Mouse (Mus musculus) cerebellum, adult 2 months (tissue): ENCODE results near the gene Polr2i. TPM values are rescaled to one million over a fixed set of nuclear protein-coding genes. Genes with fewer than 3 reads are reported as not detected.

Experiments
- DNase-seq, 2 experiments: peaks; one replicate each; pipeline ENCODE4 v3.0.0; 2021
- H3K27ac ChIP-seq: fragments of 200-500 bp; 2 replicates; pipeline ENCODE4 v1.5.1; 2012; ENCODE audit warnings: low read length, control low read depth, inconsistent platforms; ENCODE audit not compliant: insufficient read depth
- H3K27me3 ChIP-seq: fragments of 200-500 bp; 2 replicates; pipeline ENCODE4 v1.6.1; 2012; ENCODE audit warnings: inconsistent platforms, mild to moderate bottlenecking, low read length, moderate library complexity; ENCODE audit not compliant: control insufficient read depth, insufficient read depth
- H3K4me1 ChIP-seq: fragments of 200-500 bp; 2 replicates; pipeline ENCODE4 v1.6.1; 2011; ENCODE audit warnings: low read length; ENCODE audit not compliant: control insufficient read depth, insufficient read depth
- H3K4me3 ChIP-seq: fragments of 200-500 bp; replicated peaks from 2 replicates; pipeline ENCODE3; 2011; ENCODE audit warnings: mild to moderate bottlenecking, low read depth, low read length, control low read depth; ENCODE audit not compliant: insufficient read depth
- CTCF ChIP-seq: fragments of 200-500 bp; IDR thresholded peaks from 2 replicates; pipeline ENCODE4 v1.5.1; 2011; ENCODE audit warnings: low read depth, mild to moderate bottlenecking, control low read depth, low read length, moderate library complexity, borderline replicate concordance; ENCODE audit not compliant: insufficient read depth
- POLR2A ChIP-seq: fragments of 200-500 bp; IDR thresholded peaks from 2 replicates; pipeline ENCODE4 v1.6.1; 2011; ENCODE audit warnings: low read length, control low read depth, borderline replicate concordance; ENCODE audit not compliant: insufficient read depth
- WGBS: fragments of 180-500 bp; shearing (Covaris S2); methylation state at CpG from one replicate; pipeline ENCODE4 v1.1.7; 2018; 5-methylcytosine and 5-hydroxymethylcytosine counted together
- polyA plus RNA-seq: library from polyadenylated mRNA; depleted of rRNA; stranded (reverse); fragments of >200 nt; gene quantifications from 2 replicates; pipeline ENCODE4 v1.2.3, GENCODE M21; 2012

Gene Polr2i
- polyA plus RNA-seq, 1 experiment = 182 TPM

DNA sequence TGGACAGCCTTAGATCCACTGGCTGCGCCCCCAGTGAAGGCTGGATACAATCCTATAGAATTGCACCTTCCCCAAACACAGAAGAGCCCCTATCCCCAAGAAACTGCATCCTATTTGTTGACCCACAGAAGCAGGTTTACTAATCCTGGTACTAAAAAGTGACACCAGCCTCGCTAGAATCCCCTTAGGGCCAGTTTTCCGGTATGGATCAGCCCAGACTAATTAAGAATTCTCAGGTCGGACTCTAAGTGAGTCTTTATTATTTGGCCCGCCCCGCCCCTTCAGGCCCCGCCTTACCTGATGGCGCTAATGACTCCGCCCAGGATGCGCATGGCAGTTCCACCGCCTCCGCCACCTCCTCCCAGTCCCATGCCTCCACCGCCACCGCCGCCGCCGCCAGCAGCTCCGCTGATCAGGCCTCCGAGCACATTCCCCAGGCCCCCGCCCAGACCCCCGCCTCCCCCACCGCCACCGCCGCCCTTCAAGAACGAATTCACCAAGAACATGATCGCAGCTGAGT lies 38.1 kb upstream of the Polr2i start:
- peaks cover 25% of the 10 kb centered on the region for H3K4me1 ChIP-seq
- DNase-seq = peak; percentile 89
- H3K27ac ChIP-seq = no peak overlapping the region
- peak overlapping the region; percentile 90 for H3K4me3 ChIP-seq
- WGBS = 3% methylated on average over 26 of the region's 26 CpGs
- TF ChIP-seq CTCF = no peak
- TF ChIP-seq POLR2A = peak; percentile 51
- no peaks in the 10 kb centered on the region for H3K27me3 ChIP-seq

GRCm38 (mm10) chr7:30194101-30194831 lies 37.5 kb upstream of the Polr2i start:
- WGBS = under 1% methylated on average over 26 of the region's 26 CpGs
- peak; percentile 72 to 75 for DNase-seq
- TF ChIP-seq POLR2A = no peak
- no peak for TF ChIP-seq CTCF

GRCm38 (mm10) chr7:30194884-30195283 lies 36.9 kb upstream of the Polr2i start:
- TF ChIP-seq CTCF (no peak), POLR2A (peak; percentile 84)
- WGBS = under 1% methylated on average over 28 of the region's 28 CpGs
- Histone ChIP-seq H3K27me3 (no peaks in the 10 kb centered on the region), H3K4me3 (peak overlapping the region; percentile 90), H3K4me1 (peaks cover 22% of the 10 kb centered on the region), H3K27ac (peak overlapping the region; percentile 89)
- peak; percentile 96 to 98 for DNase-seq

More at GRCm38 (mm10) chr7:30194101-30194831, 37.5 kb upstream of the Polr2i start:
- H3K4me1 ChIP-seq = peaks cover 20% of the 10 kb centered on the region
- peak overlapping the region; percentile 90 for H3K4me3 ChIP-seq
- H3K27ac ChIP-seq = peak overlapping the region; percentile 89
- H3K27me3 ChIP-seq = no peaks in the 10 kb centered on the region

DNA sequence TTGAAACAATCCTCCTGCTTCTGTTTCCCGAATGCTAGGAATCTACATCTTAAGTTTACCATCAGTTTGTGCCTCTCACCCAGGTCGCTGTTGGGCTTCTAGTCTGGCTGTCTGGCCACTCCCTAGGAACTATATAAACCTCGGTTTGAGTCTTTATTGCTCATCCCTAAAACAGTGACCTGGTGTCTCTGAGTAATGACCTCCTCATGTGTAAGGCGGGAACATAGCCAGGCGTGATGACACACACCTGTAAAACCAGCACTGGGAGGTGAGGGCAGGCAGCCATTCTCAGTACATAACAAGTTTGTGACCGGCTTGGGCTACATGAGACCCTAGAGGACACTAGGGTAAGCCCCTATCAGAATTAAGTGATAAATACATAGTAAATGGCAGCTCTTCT lies 36.3 kb upstream of the Polr2i start:
- no peaks in the 10 kb centered on the region for H3K27me3 ChIP-seq
- 76% methylated on average over 6 of the region's 6 CpGs for WGBS
- peaks cover 28% of the 10 kb centered on the region for H3K4me1 ChIP-seq
- TF ChIP-seq POLR2A (no peak), CTCF (no peak)
- no peak overlapping the region for H3K27ac ChIP-seq
- no peak for DNase-seq
- no peak overlapping the region for H3K4me3 ChIP-seq

GRCm38 (mm10) chr7:30196171-30196570 lies 35.6 kb upstream of the Polr2i start:
- WGBS = 80% methylated on average over 6 of the region's 6 CpGs
- H3K27ac ChIP-seq = no peak overlapping the region
- DNase-seq = no peak
- peaks cover 28% of the 10 kb centered on the region for H3K4me1 ChIP-seq
- H3K4me3 ChIP-seq = no peak overlapping the region
- TF ChIP-seq POLR2A (no peak), CTCF (no peak)
- no peaks in the 10 kb centered on the region for H3K27me3 ChIP-seq

DNA sequence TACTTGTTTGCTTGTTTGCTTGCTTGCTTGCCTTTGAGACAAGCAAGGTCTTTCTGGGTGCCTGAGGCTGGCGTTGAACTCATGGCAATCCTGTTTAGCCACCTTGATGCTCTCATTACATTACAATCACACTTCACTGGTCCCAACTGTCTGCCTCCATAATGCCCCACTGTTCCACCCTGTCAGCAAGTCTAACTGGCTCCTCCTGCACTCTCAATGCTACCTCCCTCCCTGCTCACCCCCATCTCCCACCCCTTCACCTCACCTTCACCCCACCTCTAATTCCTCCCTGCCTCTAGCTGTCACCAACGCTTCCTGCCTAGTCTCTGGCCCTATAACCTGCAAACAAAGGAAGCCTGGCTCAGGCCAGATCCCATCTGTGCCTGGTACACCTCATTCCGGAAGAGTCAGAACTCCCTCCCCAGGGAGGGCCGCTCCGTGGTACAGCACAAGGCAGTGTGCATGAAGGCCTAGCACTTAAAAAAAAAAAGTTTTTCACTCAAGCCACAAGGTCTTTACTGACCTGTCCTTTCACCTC lies 34.1 kb upstream of the Polr2i start:
- Histone ChIP-seq H3K27ac (peak overlapping the region; percentile 37), H3K4me1 (peaks cover 30% of the 10 kb centered on the region), H3K4me3 (no peak overlapping the region), H3K27me3 (no peaks in the 10 kb centered on the region)
- peak in 1 of 2 experiments; percentile 60 for DNase-seq
- no peak for TF ChIP-seq CTCF
- TF ChIP-seq POLR2A = no peak
- 27% methylated on average over 5 of the region's 5 CpGs for WGBS

- Histone ChIP-seq H3K4me1 (peaks cover 29% of the 10 kb centered on the region), H3K27ac (peak within 1 kb of the TSS; percentile 37; the same call in 1 of the 2 replicates), H3K27me3 (no peaks in the 10 kb centered on the region), H3K4me3 (no peak within 1 kb of the TSS)
- TF ChIP-seq POLR2A (no peak), CTCF (peak; percentile 85)
- peak; percentile 67 to 76 for DNase-seq
- WGBS = 3% methylated on average over 8 of the region's 8 CpGs
Measured at GRCm38 (mm10) chr7:30198481-30198971, 33.2 kb upstream of the Polr2i start, which contains the start of gene Capns1. TSS of gene Capns1 (minus strand) at chr7:30198811.
